Mouse (Mus musculus) stomach, postnatal 0 days (tissue): ENCODE results near the gene Hist2h2bb.

ENCODE experiments used
- CTCF ChIP-seq: IDR thresholded peaks from 2 replicates; pipeline ENCODE4 v1.5.1; 2016; ENCODE audit warnings: antibody characterized with exemption, low read depth, mild to moderate bottlenecking, moderate library complexity
- EP300 ChIP-seq: optimal IDR thresholded peaks from 2 replicates; pipeline ENCODE3; 2016; ENCODE audit warnings: antibody characterized with exemption

- TF ChIP-seq EP300: no peak
- no peak for TF ChIP-seq CTCF
Observed at GRCm38 (mm10) chr3:96293787-96294186, 24.2 kb downstream of the Hist2h2bb start, which contains the start of gene Fcgr1.
